Mouse (Mus musculus) neural tube, embryonic 13.5 days (tissue): ENCODE measurements at regions not wholly inside any gene's neighbourhood (a gene's known extent, or its start where the extent isn't known, plus 50 kb on each side); places are given as distances from the start of the nearest gene placed in this dataset.

Source experiments
- ATAC-seq: fragments of 200-750 bp; cut with Nextera tagmentation; 2 replicates; pipeline ENCODE4 v1.8.0; 2017; ENCODE audit warnings: low read depth, mild to moderate bottlenecking, moderate TSS enrichment, moderate library complexity
- H3K27ac ChIP-seq: fragments of 300-500 bp; sonication (generic); replicated peaks from 2 replicates; pipeline ENCODE4 v1.5.1; 2015; ENCODE audit warnings: moderate library complexity, mild to moderate bottlenecking, inconsistent platforms
- H3K27me3 ChIP-seq: fragments of 300-500 bp; sonication (generic); 2 replicates; pipeline ENCODE4 v1.6.1; 2015; ENCODE audit warnings: mild to moderate bottlenecking, inconsistent platforms
- H3K36me3 ChIP-seq: fragments of 300-500 bp; sonication (generic); 2 replicates; pipeline ENCODE4 v1.6.1; 2015; ENCODE audit warnings: mild to moderate bottlenecking, inconsistent platforms
- H3K4me1 ChIP-seq: fragments of 300-500 bp; sonication (generic); replicated peaks from 2 replicates; pipeline ENCODE4 v1.6.1; 2015; ENCODE audit warnings: inconsistent platforms
- H3K4me2 ChIP-seq: fragments of 300-500 bp; sonication (generic); 2 replicates; pipeline ENCODE4 v1.6.1; 2015; ENCODE audit warnings: inconsistent platforms, mild to moderate bottlenecking, moderate library complexity
- H3K4me3 ChIP-seq: fragments of 300-500 bp; sonication (generic); 2 replicates; pipeline ENCODE4 v1.5.1; 2015; ENCODE audit warnings: mild to moderate bottlenecking, inconsistent platforms
- H3K9ac ChIP-seq: fragments of 300-500 bp; sonication (generic); 2 replicates; pipeline ENCODE4 v1.6.1; 2015; ENCODE audit warnings: moderate library complexity, mild to moderate bottlenecking, inconsistent platforms
- H3K9me3 ChIP-seq: fragments of 300-500 bp; sonication (generic); 2 replicates; pipeline ENCODE4 v1.6.1; 2016; ENCODE audit warnings: inconsistent platforms
- WGBS: fragments of 180-500 bp; shearing (Covaris S2); methylation state at CpG from one replicate; pipeline ENCODE4 v1.1.7; 2015; 5-methylcytosine and 5-hydroxymethylcytosine counted together

- no peaks in the 10 kb centered on the region for H3K27me3 ChIP-seq
- no peak overlapping the region for H3K27ac ChIP-seq
- H3K4me2 ChIP-seq: no peak overlapping the region
- 78% methylated on average over 5 of the region's 5 CpGs for WGBS
- H3K9ac ChIP-seq: no peak overlapping the region
- no peaks in the 10 kb centered on the region for H3K9me3 ChIP-seq
- ATAC-seq: no peak
- H3K4me1 ChIP-seq: no peaks in the 10 kb centered on the region
- no peaks in the 10 kb centered on the region for H3K36me3 ChIP-seq
- H3K4me3 ChIP-seq: no peak overlapping the region
Observed at GRCm38 (mm10) chr3:115590716-115591115, 124.2 kb downstream of the S1pr1 start.

GRCm38 (mm10) chr3:115588585-115588984 lies 126.3 kb downstream of the S1pr1 start:
- 57% methylated on average over 2 of the region's 2 CpGs for WGBS
- Histone ChIP-seq H3K9ac (no peak overlapping the region), H3K4me2 (no peak overlapping the region), H3K27me3 (no peaks in the 10 kb centered on the region), H3K9me3 (no peaks in the 10 kb centered on the region), H3K4me1 (no peaks in the 10 kb centered on the region), H3K4me3 (no peak overlapping the region), H3K36me3 (no peaks in the 10 kb centered on the region), H3K27ac (no peak overlapping the region)
- ATAC-seq: no peak

DNA sequence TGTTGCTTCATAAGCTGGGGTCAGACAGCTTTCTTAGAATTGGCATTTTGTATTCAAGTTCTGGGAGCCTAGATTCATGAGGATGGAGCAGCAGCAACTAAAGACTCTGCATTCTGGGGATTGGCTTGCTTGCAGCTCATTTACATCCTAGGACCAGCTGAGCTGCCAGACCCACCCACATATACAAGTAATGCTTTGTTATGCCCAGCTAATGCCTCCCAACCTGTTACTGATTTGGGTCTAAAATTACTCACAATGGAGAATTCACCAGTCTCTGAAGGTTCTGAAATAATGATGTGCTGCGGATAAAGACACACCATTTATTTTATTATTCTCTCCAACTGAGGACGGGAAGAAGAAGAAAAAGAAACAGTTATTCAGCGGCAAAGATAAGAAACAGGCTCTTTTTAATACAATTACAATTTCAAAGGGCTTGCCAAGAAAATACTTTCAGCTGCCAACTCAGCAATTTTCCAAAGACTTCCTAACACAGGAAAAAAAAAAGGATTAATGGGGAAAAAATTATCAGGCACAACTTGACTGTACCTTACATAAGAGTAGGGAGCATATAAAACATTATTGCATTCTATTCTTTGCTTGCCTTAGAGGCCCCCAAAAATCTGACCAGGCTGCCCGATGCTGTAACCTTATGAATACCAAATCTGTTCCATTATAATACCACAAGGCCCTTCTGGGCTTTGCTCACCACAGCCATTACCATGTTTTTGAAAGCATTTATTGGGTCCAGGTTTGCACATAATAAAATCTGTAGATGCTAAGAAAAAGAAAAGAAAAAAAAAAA lies 134.5 kb downstream of the S1pr1 start:
- H3K4me1 ChIP-seq: peaks cover 13% of the 10 kb centered on the region; the same call in 1 of the 2 replicates
- H3K27me3 ChIP-seq: no peaks in the 10 kb centered on the region
- H3K9me3 ChIP-seq: no peaks in the 10 kb centered on the region
- ATAC-seq: 0 out of 2 replicates have a peak, but pooled peaks have one; percentile 61
- WGBS: 41% methylated on average over 4 of the region's 4 CpGs
- no peak overlapping the region for H3K27ac ChIP-seq
- no peak overlapping the region for H3K9ac ChIP-seq
- H3K36me3 ChIP-seq: no peaks in the 10 kb centered on the region
- H3K4me2 ChIP-seq: no peak overlapping the region
- no peak overlapping the region for H3K4me3 ChIP-seq

GRCm38 (mm10) chr3:115575371-115575770 lies 139.5 kb downstream of the S1pr1 start:
- no peaks in the 10 kb centered on the region for H3K9me3 ChIP-seq
- H3K36me3 ChIP-seq: no peaks in the 10 kb centered on the region
- 95% methylated on average over 2 of the region's 2 CpGs for WGBS
- H3K4me3 ChIP-seq: no peak overlapping the region
- H3K4me1 ChIP-seq: peaks cover 7% of the 10 kb centered on the region; the same call in 1 of the 2 replicates
- ATAC-seq: no peak
- no peak overlapping the region for H3K4me2 ChIP-seq
- no peaks in the 10 kb centered on the region for H3K27me3 ChIP-seq
- H3K27ac ChIP-seq: no peak overlapping the region
- H3K9ac ChIP-seq: no peak overlapping the region

- no peak overlapping the region for H3K4me3 ChIP-seq
- no peaks in the 10 kb centered on the region for H3K27me3 ChIP-seq
- no peaks in the 10 kb centered on the region for H3K36me3 ChIP-seq
- no peak overlapping the region for H3K4me2 ChIP-seq
- no peak for ATAC-seq
- no peak overlapping the region for H3K9ac ChIP-seq
- no peaks in the 10 kb centered on the region for H3K4me1 ChIP-seq
- no peak overlapping the region for H3K27ac ChIP-seq
- no peaks in the 10 kb centered on the region for H3K9me3 ChIP-seq
- 83% methylated on average over 7 of the region's 7 CpGs for WGBS
Observed at GRCm38 (mm10) chr3:115562735-115563134, 152.1 kb downstream of the S1pr1 start.

- 91% methylated on average over 10 of the region's 10 CpGs for WGBS
- Histone ChIP-seq H3K4me3 (no peak overlapping the region), H3K4me1 (no peaks in the 10 kb centered on the region), H3K36me3 (no peaks in the 10 kb centered on the region), H3K9ac (no peak overlapping the region), H3K9me3 (no peaks in the 10 kb centered on the region), H3K4me2 (no peak overlapping the region), H3K27me3 (no peaks in the 10 kb centered on the region), H3K27ac (no peak overlapping the region)
- ATAC-seq: no peak
Observed at GRCm38 (mm10) chr3:115554809-115555708, 159.8 kb downstream of the S1pr1 start.

DNA sequence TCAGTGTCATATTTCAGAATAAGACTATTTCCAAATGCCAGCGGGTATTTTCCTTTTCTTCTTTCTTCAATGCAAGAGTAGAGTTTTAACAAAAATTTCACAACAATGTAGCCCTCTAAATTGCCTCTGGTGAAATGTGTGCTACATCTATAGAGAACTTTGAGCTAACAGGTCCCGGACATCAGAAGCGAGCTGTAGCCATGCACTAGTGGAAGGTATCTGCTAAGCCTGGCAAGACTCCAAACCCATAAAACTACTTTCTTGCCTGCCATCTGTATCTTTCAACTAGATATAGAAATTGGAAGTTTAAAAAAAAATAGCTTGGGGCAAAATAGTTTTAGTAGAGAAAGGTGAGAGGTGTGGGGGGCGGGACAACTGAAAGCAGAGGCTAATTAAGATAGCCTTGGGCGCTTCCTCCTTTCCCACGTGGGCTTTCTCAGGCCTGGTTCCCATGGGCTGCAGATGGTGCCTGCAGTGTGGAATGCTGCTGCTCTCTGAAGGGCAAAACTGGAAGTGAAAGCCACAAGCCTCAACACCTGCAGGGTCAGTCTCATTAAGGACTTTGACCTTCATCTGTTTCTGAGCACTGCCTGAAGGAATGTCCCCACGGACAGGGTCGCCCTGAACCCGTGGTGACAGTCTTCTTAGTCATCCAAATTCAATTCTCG lies 160.9 kb downstream of the S1pr1 start:
- Histone ChIP-seq H3K4me1 (no peaks in the 10 kb centered on the region), H3K27me3 (no peaks in the 10 kb centered on the region), H3K36me3 (no peaks in the 10 kb centered on the region), H3K4me2 (no peak overlapping the region), H3K27ac (no peak overlapping the region), H3K4me3 (no peak overlapping the region), H3K9ac (no peak overlapping the region), H3K9me3 (no peaks in the 10 kb centered on the region)
- 65% methylated on average over 10 of the region's 10 CpGs for WGBS
- ATAC-seq: no peak

DNA sequence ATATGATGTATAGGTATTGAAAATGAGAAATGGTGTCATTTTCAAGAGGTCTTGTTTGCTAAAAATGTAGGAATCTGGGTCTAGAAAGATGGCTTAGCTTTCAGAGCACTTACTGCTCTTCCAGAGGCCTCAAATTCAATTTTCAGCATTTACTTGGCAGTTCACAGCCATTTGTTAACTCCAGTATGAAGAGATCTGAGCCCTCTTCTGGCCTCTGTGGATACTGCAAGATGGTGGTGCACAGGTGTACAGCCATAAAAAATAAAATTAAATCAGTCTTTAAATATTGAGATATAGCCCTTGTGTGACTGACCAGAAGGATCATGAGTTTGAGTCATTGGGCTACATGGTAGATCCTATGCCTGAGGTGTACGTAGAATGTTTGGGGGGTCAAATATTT lies 173.1 kb downstream of the S1pr1 start:
- H3K9me3 ChIP-seq: no peaks in the 10 kb centered on the region
- ATAC-seq: no peak
- no peak overlapping the region for H3K27ac ChIP-seq
- H3K4me2 ChIP-seq: no peak overlapping the region
- no peaks in the 10 kb centered on the region for H3K4me1 ChIP-seq
- no peaks in the 10 kb centered on the region for H3K27me3 ChIP-seq
- no peak overlapping the region for H3K4me3 ChIP-seq
- 86% methylated on average over 1 of the region's 1 CpGs for WGBS
- H3K36me3 ChIP-seq: no peaks in the 10 kb centered on the region
- H3K9ac ChIP-seq: no peak overlapping the region

GRCm38 (mm10) chr3:115538355-115538754 lies 176.5 kb downstream of the S1pr1 start:
- WGBS: 88% methylated on average over 6 of the region's 6 CpGs
- no peak overlapping the region for H3K27ac ChIP-seq

GRCm38 (mm10) chr3:115532141-115532735 lies 182.6 kb downstream of the S1pr1 start:
- 71% methylated on average over 18 of the region's 18 CpGs for WGBS
- H3K4me1 ChIP-seq: no peaks in the 10 kb centered on the region
- no peaks in the 10 kb centered on the region for H3K9me3 ChIP-seq
- H3K4me3 ChIP-seq: no peak overlapping the region
- H3K9ac ChIP-seq: no peak overlapping the region
- H3K27ac ChIP-seq: no peak overlapping the region
- H3K27me3 ChIP-seq: no peaks in the 10 kb centered on the region
- peak; percentile 79 for ATAC-seq
- no peaks in the 10 kb centered on the region for H3K36me3 ChIP-seq
- H3K4me2 ChIP-seq: no peak overlapping the region

More at GRCm38 (mm10) chr3:115538355-115538754, 176.5 kb downstream of the S1pr1 start:
- no peaks in the 10 kb centered on the region for H3K27me3 ChIP-seq
- H3K9ac ChIP-seq: no peak overlapping the region
- no peaks in the 10 kb centered on the region for H3K9me3 ChIP-seq
- H3K4me3 ChIP-seq: no peak overlapping the region
- no peak overlapping the region for H3K4me2 ChIP-seq
- no peaks in the 10 kb centered on the region for H3K36me3 ChIP-seq
- no peaks in the 10 kb centered on the region for H3K4me1 ChIP-seq
- no peak for ATAC-seq

DNA sequence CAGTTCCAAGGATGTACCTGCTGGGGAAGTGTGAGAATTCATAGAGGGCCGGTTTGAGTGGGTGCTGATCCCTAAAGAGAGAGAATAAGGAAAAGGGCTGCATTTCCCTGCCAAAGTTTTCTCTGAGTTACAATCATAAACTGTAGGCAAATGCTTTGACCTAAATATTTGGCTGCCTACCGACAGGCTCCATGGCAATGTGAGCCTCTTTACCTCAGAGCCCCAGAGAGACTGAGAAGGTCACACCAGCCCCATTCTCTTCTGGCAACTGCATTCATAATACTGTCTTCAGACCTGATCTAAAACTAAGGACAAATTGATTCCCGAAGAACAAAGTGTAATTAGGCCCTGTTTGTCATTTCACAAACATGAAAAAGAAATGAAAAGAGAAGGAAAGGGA lies 184.4 kb downstream of the S1pr1 start:
- WGBS: 73% methylated on average over 3 of the region's 3 CpGs

More for the DNA sequence above, 184.4 kb downstream of the S1pr1 start:
- H3K36me3 ChIP-seq: no peaks in the 10 kb centered on the region
- ATAC-seq: no peak
- no peak overlapping the region for H3K9ac ChIP-seq
- H3K4me3 ChIP-seq: no peak overlapping the region
- no peak overlapping the region for H3K4me2 ChIP-seq
- H3K4me1 ChIP-seq: no peaks in the 10 kb centered on the region
- H3K27me3 ChIP-seq: no peaks in the 10 kb centered on the region
- no peaks in the 10 kb centered on the region for H3K9me3 ChIP-seq
- H3K27ac ChIP-seq: no peak overlapping the region
